Mouse (Mus musculus) testis, adult 2 months (tissue): ENCODE data around the gene Tedc1.

Experiments
- CTCF ChIP-seq: fragments of 200-500 bp; IDR thresholded peaks from 2 replicates; pipeline ENCODE4 v1.5.1; 2012; ENCODE audit warnings: low read depth, mild to moderate bottlenecking, inconsistent platforms, low read length, moderate library complexity; ENCODE audit not compliant: control insufficient read depth, insufficient read depth, insufficient replicate concordance
- POLR2A ChIP-seq: fragments of 200-500 bp; IDR thresholded peaks from 2 replicates; pipeline ENCODE4 v1.6.1; 2012; ENCODE audit warnings: low read depth, mild to moderate bottlenecking, inconsistent platforms, low read length, moderate library complexity; ENCODE audit not compliant: control insufficient read depth

GRCm38 (mm10) chr12:113133861-113134403 lies 22.3 kb upstream of the Tedc1 start:
- TF ChIP-seq POLR2A (no peak), CTCF (0 out of 2 replicates have a peak, but pooled peaks have one; percentile 1)
